Mouse (Mus musculus) hindbrain, embryonic 12.5 days (tissue): ENCODE results near the gene Evx2. TPM values are rescaled to one million over a fixed set of nuclear protein-coding genes. Genes with fewer than 3 reads are reported as not detected.

Experiments used
- ATAC-seq: fragments of 200-750 bp; cut with Nextera tagmentation; 2 replicates; pipeline ENCODE4 v1.8.0; 2017; ENCODE audit warnings: moderate TSS enrichment; ENCODE audit not compliant: low FRiP score
- H3K27ac ChIP-seq: fragments of 300-500 bp; sonication (generic); 2 replicates; pipeline ENCODE4 v1.5.1; 2016; ENCODE audit warnings: mild to moderate bottlenecking
- H3K27me3 ChIP-seq: fragments of 300-500 bp; sonication (generic); 2 replicates; pipeline ENCODE4 v1.6.1; 2016; ENCODE audit warnings: mild to moderate bottlenecking
- H3K36me3 ChIP-seq: fragments of 300-500 bp; sonication (generic); 2 replicates; pipeline ENCODE4 v1.6.1; 2016; ENCODE audit warnings: mild to moderate bottlenecking
- H3K4me1 ChIP-seq: fragments of 300-500 bp; sonication (generic); 2 replicates; pipeline ENCODE4 v1.6.1; 2016
- H3K4me2 ChIP-seq: fragments of 300-500 bp; sonication (generic); replicated peaks from 2 replicates; pipeline ENCODE4 v1.6.1; 2016; ENCODE audit warnings: mild to moderate bottlenecking
- H3K4me3 ChIP-seq: fragments of 300-500 bp; sonication (generic); 2 replicates; pipeline ENCODE4 v1.5.1; 2016; ENCODE audit warnings: mild to moderate bottlenecking
- H3K9ac ChIP-seq: fragments of 300-500 bp; sonication (generic); 2 replicates; pipeline ENCODE4 v1.6.1; 2016; ENCODE audit warnings: mild to moderate bottlenecking, moderate library complexity
- H3K9me3 ChIP-seq: fragments of 300-500 bp; sonication (generic); replicated peaks from 2 replicates; pipeline ENCODE4 v1.6.1; 2016; ENCODE audit warnings: mild to moderate bottlenecking
- WGBS: fragments of 180-500 bp; shearing (Covaris S2); methylation state at CpG from one replicate; pipeline ENCODE4 v1.1.7; 2016; 5-methylcytosine and 5-hydroxymethylcytosine counted together
- microRNA-seq: library from miRNA; unstranded; fragments of <30 nt; microRNA quantifications from one replicate; pipeline ENCODE4, GENCODE M21; 2017
- polyA plus RNA-seq: library from polyadenylated mRNA; unstranded; fragments of >200 nt; fragmentation: Nextera tagmentation; extraction: Ambion mirVana; gene quantifications from 2 replicates; pipeline ENCODE4 v1.2.1, GENCODE M21; 2016

The Evx2 gene
- polyA plus RNA-seq, 1 experiment from 2014 or later = 2.7 TPM

- no peak for ATAC-seq
- Histone ChIP-seq H3K9me3 (no peaks in the 10 kb centered on the region), H3K27me3 (no peaks in the 10 kb centered on the region), H3K4me2 (no peak overlapping the region), H3K9ac (no peak overlapping the region), H3K27ac (no peak overlapping the region), H3K4me3 (no peak overlapping the region), H3K36me3 (no peaks in the 10 kb centered on the region), H3K4me1 (no peaks in the 10 kb centered on the region)
These were observed 50.0 kb downstream of the Evx2 start for GRCm38 (mm10) chr2:74609350-74609749.

GRCm38 (mm10) chr2:74606087-74606760 lies 53.1 kb downstream of the Evx2 start:
- no peaks in the 10 kb centered on the region for H3K9me3 ChIP-seq
- H3K27me3 ChIP-seq = no peaks in the 10 kb centered on the region
- 90% methylated on average over 5 of the region's 5 CpGs for WGBS
- H3K4me1 ChIP-seq = no peaks in the 10 kb centered on the region
- H3K36me3 ChIP-seq = no peaks in the 10 kb centered on the region
- no peak overlapping the region for H3K27ac ChIP-seq
- H3K9ac ChIP-seq = no peak overlapping the region
- H3K4me2 ChIP-seq = no peak overlapping the region
- ATAC-seq = no peak
- H3K4me3 ChIP-seq = no peak overlapping the region

- no peaks in the 10 kb centered on the region for H3K27me3 ChIP-seq
- no peaks in the 10 kb centered on the region for H3K4me1 ChIP-seq
- no peaks in the 10 kb centered on the region for H3K36me3 ChIP-seq
- H3K9me3 ChIP-seq = no peaks in the 10 kb centered on the region
- no peak overlapping the region for H3K4me3 ChIP-seq
- no peak overlapping the region for H3K9ac ChIP-seq
- 21% methylated on average over 3 of the region's 3 CpGs for WGBS
- H3K4me2 ChIP-seq = no peak overlapping the region
- ATAC-seq = no peak
- H3K27ac ChIP-seq = no peak overlapping the region
These were observed 55.3 kb downstream of the Evx2 start for GRCm38 (mm10) chr2:74604011-74604410.

Small RNAs within 50 kb of the gene (microRNA-seq; reads per million reads assigned to microRNA genes)
- not detected for gene Gm44463

Other genes with a start within 250 kb of the Evx2 start
- gene Lnpk, start 80.1 kb downstream of the Evx2 start, polyA plus RNA-seq = 57.8 and 61.1 TPM in 2 replicates
- gene Hoxd13, start 8.8 kb upstream of the Evx2 start, polyA plus RNA-seq = not detected in 2 replicates
- not detected in 2 replicates for gene Hoxd12, start 15.5 kb upstream of the Evx2 start, polyA plus RNA-seq
- gene Hoxd11, start 20.0 kb upstream of the Evx2 start, polyA plus RNA-seq = not detected in 2 replicates
- gene Hoxd10, start 32.4 kb upstream of the Evx2 start, polyA plus RNA-seq = not detected in 2 replicates
- 0.10 TPM in 1 of 2 replicates, not detected in the other for gene Hoxd9, start 38.2 kb upstream of the Evx2 start, polyA plus RNA-seq
- gene Hoxd8, start 45.1 kb upstream of the Evx2 start, polyA plus RNA-seq = 0.14 and 0.46 TPM in 2 replicates
- gene Hoxd3, start 52.4 kb upstream of the Evx2 start, polyA plus RNA-seq = 69.6 and 83.5 TPM in 2 replicates
- gene Hoxd4, start 52.4 kb upstream of the Evx2 start, polyA plus RNA-seq = 3.6 and 4.6 TPM in 2 replicates
- 0.66 and 1.1 TPM in 2 replicates for gene Gm28230, start 67.2 kb upstream of the Evx2 start, polyA plus RNA-seq
- gene Hoxd1, start 103.4 kb upstream of the Evx2 start, polyA plus RNA-seq = 2.5 and 3.3 TPM in 2 replicates
- 131 TPM in 2 replicates for gene Mtx2, start 166.2 kb upstream of the Evx2 start, polyA plus RNA-seq